ENCODE assay signal across 14 mouse cellular contexts in genomic region chr15:81330816-81331433, GRCm38 (mm10).
"Had no signal": no experiment of that assay in that cellular context is flagged by ENCODE, and none has a peak within 500 bp of the region (broad histone marks: within the 10 kb centered on the region; RNA-seq: fewer than 3 reads in every experiment).

No protein-coding gene starts in this region.

- H3K4me3 ChIP-seq: kidney, embryonic 15.5 days; left cerebral cortex, adult 2 months; limb, embryonic 10.5 days; liver, embryonic 15.5 days; megakaryocyte, embryonic 14.5 days; midbrain, embryonic 12.5 days had no signal

- H3K4me1 ChIP-seq: liver, embryonic 15.5 days; midbrain, embryonic 12.5 days had no signal

- DNase-seq: lung, embryonic 14.5 days; lung, postnatal 14 days; spleen, adult 18-20 months; thymus, adult 18-20 months; thymus, postnatal 14 days had no signal

- H3K27me3 ChIP-seq: kidney, embryonic 15.5 days; liver, embryonic 15.5 days; megakaryocyte, embryonic 14.5 days; midbrain, embryonic 12.5 days had no signal

- H3K4me2 ChIP-seq: kidney, embryonic 15.5 days; liver, embryonic 11.5 days; liver, embryonic 15.5 days; lung, embryonic 14.5 days; midbrain, embryonic 12.5 days had no signal

- ATAC-seq: intestine, postnatal 0 days had no signal

- H3K9ac ChIP-seq: kidney, embryonic 15.5 days; liver, embryonic 15.5 days; lung, embryonic 14.5 days; midbrain, embryonic 12.5 days had no signal

- H3K9me3 ChIP-seq: kidney, embryonic 15.5 days; limb, embryonic 10.5 days; liver, embryonic 15.5 days; megakaryocyte, embryonic 14.5 days; midbrain, embryonic 12.5 days had no signal

- H3K27ac ChIP-seq: kidney, embryonic 15.5 days; left cerebral cortex, adult 2 months; limb, embryonic 10.5 days; liver, embryonic 15.5 days; macrophage; midbrain, embryonic 12.5 days had no signal
